Mouse (Mus musculus): ENCODE measurements around the gene Slc9a3r1.

Slc9a3r1 gene

GRCm38 (mm10) chr11:115227640-115228039 is 64.5 kb downstream of the Slc9a3r1 start:
- no peak for DNase-seq

GRCm38 (mm10) chr11:115228430-115228829 is 65.3 kb downstream of the Slc9a3r1 start:
- DNase-seq = no peak

GRCm38 (mm10) chr11:115229021-115229930 is 66.1 kb downstream of the Slc9a3r1 start:
- DNase-seq = no peak

All from lung, postnatal 10 days (tissue).